Mouse (Mus musculus): ENCODE measurements around the gene Eif2ak4.

The Eif2ak4 gene

DNA sequence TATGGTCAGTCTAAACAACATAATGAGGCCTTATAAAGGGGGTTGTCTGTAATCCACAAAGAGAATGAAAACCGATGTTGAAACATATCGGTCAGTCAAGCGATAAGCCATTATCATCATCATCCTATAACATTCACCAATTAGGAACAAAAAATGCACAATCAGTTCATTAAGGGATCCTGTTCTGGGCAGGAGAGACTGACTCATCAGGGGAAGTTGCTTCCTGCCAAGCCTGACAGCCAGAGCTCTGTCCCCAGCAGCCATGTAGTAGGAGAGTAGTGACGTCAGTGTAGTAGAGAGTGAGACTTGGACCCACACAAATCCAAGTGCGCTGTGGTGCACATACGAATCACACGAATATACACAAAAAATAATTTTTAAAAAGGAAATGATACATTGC, 118.7 kb downstream of the Eif2ak4 start:
- DNase-seq (ENCODE audit: low read depth, low spot score) = no peak

DNA sequence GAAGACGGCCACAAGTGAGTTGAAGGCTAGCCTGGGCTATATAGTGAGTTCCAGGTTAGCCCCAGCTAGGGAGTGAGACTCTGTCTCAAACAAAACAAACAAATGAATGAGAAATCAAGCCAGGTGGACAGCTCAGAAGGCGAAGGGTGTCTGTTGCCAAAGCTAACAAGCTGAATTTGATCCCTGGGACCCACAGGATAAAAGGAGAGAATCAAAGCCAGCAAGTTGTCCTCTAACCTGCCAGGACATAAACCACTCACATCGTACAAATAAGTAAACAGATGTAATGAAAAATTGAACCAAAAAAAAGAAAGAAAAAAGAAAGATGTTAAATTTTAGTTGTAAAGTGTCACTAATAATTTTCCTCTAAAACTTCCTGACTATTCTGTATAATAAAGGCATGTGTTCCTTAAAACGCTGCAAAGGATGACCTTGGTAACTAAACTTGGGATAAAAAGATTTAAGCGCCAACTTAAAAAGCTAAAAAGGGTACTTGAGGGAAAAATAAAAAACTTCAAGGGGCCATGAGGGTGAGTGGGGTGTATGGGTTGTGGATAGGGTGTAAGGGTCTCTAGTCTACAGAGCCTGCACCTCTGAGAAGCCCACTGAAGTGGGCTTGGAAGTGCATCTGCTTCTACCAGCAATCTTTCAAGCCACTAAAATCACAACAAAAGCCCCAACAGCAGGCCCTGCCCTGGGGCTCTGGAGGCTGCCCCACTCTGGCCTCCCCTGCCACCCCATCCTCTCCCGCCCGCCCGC, 121.4 kb downstream of the Eif2ak4 start:
- DNase-seq (ENCODE audit: low read depth, low spot score) = no peak

DNA sequence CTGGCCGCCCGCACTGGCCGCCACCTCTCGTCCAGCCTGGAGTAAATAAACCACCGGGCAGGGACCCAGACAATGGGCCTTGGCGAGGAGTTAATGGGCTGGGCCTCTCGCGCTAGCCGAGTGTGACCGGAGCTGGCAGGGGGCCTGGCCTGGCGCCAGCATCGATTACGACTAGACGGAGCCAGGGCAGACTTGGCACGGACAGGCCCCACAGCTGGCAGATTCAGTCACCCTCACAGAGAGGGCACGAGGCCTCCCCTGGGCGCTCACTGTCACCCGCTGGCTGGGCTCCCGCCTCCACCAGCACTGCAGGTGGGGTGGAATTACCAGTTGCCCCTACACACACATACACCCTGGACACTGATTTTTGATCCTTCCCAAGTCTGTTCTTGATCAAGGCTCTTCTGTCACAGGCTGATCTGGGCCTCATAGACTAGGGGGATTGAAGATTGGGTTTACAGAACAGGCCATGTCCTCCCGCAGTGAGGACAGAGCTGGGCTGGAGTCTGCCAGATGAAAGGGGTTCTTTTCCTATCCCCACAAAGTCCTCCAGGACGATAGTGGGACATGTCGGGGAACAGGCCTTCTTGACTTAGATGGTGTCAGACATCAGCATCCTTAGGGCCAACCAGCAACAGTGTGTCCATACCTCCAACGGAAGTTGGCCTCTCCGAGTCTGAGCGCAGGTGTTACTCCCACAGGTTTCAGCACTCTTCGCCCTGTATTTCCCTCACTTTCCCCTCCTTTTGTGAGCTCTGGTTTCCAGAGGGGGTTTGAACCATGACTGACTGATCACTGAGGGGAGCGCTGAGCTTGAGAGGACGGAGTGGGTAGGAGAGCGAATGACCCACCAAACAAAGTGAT, 122.3 kb downstream of the Eif2ak4 start:
- no peak for DNase-seq (ENCODE audit: low read depth, low spot score)

DNA sequence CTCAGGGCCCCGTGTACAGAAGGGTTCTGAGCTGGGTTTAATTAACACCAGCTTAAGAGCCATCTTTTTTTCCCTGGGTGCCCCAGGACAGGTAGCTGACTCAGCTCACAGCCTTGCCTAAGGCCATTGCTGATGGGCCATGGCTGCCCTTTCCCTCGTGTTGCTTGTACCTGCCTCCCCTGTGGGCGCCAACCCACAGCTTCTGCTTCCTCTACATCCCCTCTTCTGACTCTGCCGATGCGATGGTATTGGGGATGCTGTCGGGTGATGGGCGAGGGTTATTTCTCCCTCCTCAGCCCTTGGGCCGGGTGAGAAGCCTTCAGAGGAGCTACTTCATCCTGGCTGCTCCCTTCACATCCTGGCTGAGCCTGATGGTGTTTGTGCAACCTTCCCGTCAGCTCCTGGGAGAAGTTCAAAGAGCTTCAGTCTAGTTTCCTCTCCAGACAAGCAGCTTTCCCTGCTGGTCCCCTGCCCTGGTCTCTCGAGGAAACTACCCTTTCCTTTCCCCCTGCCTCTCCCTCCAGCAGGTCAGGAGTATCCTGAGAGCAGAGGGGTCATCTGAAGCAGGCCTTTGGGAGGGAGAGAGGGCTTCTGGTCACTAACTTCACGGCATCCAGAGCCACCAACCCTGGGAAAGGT, 123.5 kb downstream of the Eif2ak4 start:
- DNase-seq (ENCODE audit: low read depth, low spot score) = no peak

DNA sequence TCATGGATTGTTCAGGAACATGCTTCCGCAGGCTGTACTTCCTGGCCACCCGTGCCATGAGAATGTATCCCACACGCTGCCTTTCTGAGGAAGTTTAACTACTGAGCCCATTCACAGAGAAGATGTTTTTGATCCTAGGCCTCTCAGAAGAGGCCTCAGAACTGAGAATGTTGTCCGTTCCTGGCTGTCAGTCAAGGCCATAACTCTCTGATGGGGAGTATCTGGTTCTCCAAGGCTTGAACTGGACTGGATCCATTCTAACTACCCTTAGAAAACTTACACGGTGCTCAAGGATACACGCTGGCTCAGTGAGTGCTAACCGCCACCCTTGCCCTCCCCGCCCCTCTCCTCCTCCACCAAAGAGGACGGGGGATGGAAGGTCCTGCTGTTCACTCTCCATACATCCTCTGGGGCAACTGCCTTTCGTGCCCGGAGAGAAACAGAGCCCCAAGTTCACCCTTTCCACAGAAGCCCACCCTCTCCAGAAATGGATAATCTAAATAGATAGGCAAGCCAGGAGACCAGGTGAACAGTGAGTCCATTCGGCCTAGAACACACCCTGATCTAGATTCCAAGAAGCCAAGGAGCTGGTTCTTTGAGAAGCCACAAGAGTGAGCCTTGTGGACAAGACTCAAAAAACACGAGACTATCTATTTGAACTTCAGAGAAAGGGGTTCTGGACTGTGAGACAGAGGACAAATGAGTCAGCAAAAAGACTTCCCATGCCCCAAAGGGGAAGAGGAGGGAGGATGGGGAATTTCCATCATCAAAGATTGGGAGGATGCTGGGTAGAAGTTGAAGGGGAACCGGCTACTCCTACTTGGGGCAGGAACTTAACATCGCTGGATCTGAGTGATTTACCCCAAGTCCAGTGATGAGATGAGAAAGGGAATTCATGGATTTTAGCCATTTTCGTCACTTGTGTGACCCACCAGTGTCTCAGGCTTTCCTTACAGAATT, 124.3 kb downstream of the Eif2ak4 start:
- DNase-seq (ENCODE audit: low read depth, low spot score) = no peak

DNA sequence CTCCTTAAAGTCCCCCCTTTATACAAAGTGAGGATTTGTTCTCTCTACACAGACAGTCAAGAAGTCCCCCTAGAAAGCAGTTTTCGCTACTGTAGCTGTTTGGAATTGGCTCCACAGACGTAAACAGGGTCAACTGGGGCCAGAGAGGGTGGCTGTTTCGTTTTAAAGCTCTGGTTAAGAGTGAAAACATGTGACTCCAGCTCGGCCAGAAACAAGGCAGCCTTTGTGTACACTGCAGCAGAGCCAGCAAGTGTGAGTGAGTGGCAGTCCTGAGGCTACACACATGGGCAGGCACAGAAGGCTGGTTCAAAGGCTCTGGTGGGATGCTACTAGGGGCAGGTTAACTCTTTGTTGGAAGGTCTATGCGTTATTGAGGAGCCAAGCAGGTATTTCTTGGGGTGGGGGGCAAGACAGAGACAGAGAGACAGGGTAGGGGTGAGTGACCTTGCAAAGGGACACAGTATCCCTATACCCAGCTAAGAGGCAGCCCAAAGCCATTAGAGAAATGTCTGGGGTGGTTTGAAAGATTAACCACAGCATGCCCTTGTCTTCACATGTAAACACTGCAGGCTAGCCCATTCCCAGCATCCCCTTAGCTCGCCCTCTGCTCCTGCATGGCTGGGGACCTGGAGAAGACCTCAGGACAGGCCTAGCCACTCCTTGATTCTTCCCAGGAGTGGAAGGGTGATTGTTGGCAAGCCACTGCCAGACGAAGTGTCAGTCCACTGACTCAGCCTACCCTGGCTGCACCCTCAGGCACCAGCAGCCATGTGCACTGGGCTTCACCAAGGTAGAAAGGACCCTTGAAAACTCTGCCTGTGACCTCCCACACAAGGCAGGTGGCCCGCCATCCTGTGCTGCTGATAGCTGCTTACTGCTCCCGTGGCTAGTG, 131.9 kb downstream of the Eif2ak4 start:
- DNase-seq (ENCODE audit: low read depth, low spot score) = no peak

DNA sequence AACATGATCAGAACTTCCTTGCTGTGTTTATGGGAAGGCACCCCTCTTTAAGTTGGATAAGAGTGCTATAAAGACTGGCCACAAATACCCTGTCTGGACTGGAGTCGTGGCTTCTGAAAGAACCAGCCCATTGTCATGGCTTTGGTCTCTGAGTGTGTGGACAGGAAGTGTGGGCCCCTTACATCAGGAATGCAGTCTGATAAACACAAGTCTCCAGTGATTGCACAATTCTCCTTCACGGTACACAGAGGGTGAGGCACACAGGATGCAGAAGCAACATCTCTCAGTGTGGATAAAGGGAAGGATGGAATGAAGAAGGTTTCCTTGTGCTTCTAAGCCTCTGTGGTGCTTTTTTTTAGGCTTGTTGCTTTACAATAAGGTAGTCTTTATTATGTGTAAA, 133.8 kb downstream of the Eif2ak4 start:
- DNase-seq (ENCODE audit: low read depth, low spot score) = no peak

DNA sequence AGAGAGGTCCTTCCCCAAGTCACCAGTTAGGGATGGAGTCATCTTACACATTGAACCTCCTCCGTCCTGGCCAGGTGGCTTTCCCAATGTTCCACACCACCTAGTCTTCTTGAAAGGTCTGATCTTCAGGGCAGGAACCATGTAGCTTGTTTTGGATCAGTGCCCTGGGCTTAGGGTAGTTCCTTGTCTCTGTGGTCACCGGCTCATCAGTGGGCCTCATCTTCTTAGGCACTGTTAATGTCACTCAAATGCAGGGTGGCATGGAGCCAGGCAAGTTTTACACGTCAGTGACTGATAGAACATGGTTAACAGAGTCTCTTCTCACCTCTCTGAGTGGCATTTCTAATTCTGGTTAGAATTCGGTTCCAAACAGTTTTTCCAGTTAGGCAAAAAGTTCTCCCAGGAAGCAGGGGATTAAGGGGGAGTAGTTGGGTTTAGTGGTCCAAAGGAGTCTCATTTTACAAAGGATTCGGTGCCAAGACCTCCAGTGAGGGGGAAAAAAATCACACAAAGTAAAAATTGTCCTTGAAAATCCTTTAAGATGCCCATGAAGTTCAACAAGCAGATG, 134.8 kb downstream of the Eif2ak4 start:
- DNase-seq (ENCODE audit: low read depth, low spot score) = no peak

DNA sequence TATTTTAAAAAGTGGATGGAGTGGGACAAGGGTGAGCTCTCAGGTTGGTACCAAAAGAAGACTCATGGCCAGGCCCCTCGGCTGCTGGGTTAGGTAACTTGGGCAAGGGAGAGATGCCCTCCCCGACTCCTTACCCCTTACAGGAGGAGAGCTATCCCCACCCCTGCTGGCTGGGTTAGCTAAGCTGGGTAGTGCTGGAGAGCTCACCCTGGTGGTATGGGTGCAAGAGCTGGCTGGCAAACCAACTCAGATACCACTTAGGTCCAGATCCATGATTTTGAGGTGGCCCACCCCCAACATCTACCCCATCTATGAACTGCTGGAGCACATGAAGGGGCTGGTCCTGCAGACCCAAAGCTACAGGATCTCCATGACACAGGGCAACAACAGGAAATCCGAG, 136.4 kb downstream of the Eif2ak4 start:
- DNase-seq (ENCODE audit: low read depth, low spot score) = no peak
